Mouse (Mus musculus) gastrocnemius, postnatal 10 days (tissue): Measurements from ENCODE around the gene 4930544G11Rik. TPM values are rescaled to one million over a fixed set of nuclear protein-coding genes. Genes with fewer than 3 reads are reported as not detected.

ENCODE experiments used
- DNase-seq: peaks from one replicate; pipeline ENCODE4 v3.0.0; 2021; ENCODE audit warnings: mixed read lengths
- long read RNA-seq, 2 experiments: library from polyadenylated mRNA; stranded (forward); transcript quantifications; one replicate each; pipeline ENCODE4 v2.0.0; 2021
- total RNA-seq, 2 experiments: library from RNA; stranded (reverse); gene quantifications; 2 replicates each; pipeline ENCODE4 v1.2.3; 2021

The 4930544G11Rik gene
- not detected for total RNA-seq
- long read RNA-seq, experiment 1: 0 reads
- long read RNA-seq, experiment 2: 0 reads

GRCm38 (mm10) chr6:65952309-65952708 lies at the start of gene 4930544G11Rik:
Gene 4930544G11Rik, plus strand, starts transcription at chr6:65952609.
- DNase-seq: no peak

- DNase-seq: no peak
Observed at GRCm38 (mm10) chr6:65906657-65907182, 45.7 kb upstream of the 4930544G11Rik start.

GRCm38 (mm10) chr6:65915421-65915820 lies 37.0 kb upstream of the 4930544G11Rik start:
- no peak for DNase-seq

GRCm38 (mm10) chr6:65921703-65922102 lies 30.7 kb upstream of the 4930544G11Rik start:
- DNase-seq: no peak

GRCm38 (mm10) chr6:65923501-65924084 lies 28.8 kb upstream of the 4930544G11Rik start:
- DNase-seq: no peak

GRCm38 (mm10) chr6:65925737-65926333 lies 26.6 kb upstream of the 4930544G11Rik start:
- no peak for DNase-seq

- no peak for DNase-seq
Observed at GRCm38 (mm10) chr6:65930523-65930922, 21.9 kb upstream of the 4930544G11Rik start.

GRCm38 (mm10) chr6:65932776-65933175 lies 19.6 kb upstream of the 4930544G11Rik start:
- DNase-seq: no peak

- DNase-seq: no peak
Observed at GRCm38 (mm10) chr6:65933177-65933576, 19.2 kb upstream of the 4930544G11Rik start.

GRCm38 (mm10) chr6:65935566-65936281 lies 16.7 kb upstream of the 4930544G11Rik start:
- DNase-seq: no peak

GRCm38 (mm10) chr6:65950492-65950891 lies 1.9 kb upstream of the 4930544G11Rik start:
- no peak for DNase-seq

GRCm38 (mm10) chr6:65969386-65970111 lies 17.1 kb downstream of the 4930544G11Rik start:
- DNase-seq: no peak

GRCm38 (mm10) chr6:65970410-65970809 lies 18.0 kb downstream of the 4930544G11Rik start:
- no peak for DNase-seq

- no peak for DNase-seq
Observed at GRCm38 (mm10) chr6:65992081-65992480, 39.7 kb downstream of the 4930544G11Rik start.

GRCm38 (mm10) chr6:65998343-65998742 lies 45.9 kb downstream of the 4930544G11Rik start:
- DNase-seq: no peak

Other genes with a start within 250 kb of the 4930544G11Rik start
- gene Prdm5, start 173.6 kb upstream of the 4930544G11Rik start, total RNA-seq: 10 to 100 TPM in 1 of 2 experiments, 1 to 10 TPM in 1; 7.7 to 10.6 TPM